Mouse (Mus musculus): ENCODE measurements around the gene Gpc6.

Gpc6 gene

GRCm38 (mm10) chr14:117238226-117238625 is 313.1 kb downstream of the Gpc6 start:
- DNase-seq (ENCODE audit: low read depth, low spot score): no peak

- no peak for DNase-seq (ENCODE audit: low read depth, low spot score)
Measured at GRCm38 (mm10) chr14:117239694-117240427, 314.7 kb downstream of the Gpc6 start.

GRCm38 (mm10) chr14:117245631-117246030 is 320.5 kb downstream of the Gpc6 start:
- no peak for DNase-seq (ENCODE audit: low read depth, low spot score)

- no peak for DNase-seq (ENCODE audit: low read depth, low spot score)
Measured at GRCm38 (mm10) chr14:117256192-117256591, 331.1 kb downstream of the Gpc6 start.

GRCm38 (mm10) chr14:117265653-117266052 is 340.5 kb downstream of the Gpc6 start:
- peak; percentile 23 for DNase-seq (ENCODE audit: low read depth, low spot score)

- DNase-seq (ENCODE audit: low read depth, low spot score): no peak
Measured at GRCm38 (mm10) chr14:117267823-117268601, 342.9 kb downstream of the Gpc6 start.

GRCm38 (mm10) chr14:117283631-117284030 is 358.5 kb downstream of the Gpc6 start:
- no peak for DNase-seq (ENCODE audit: low read depth, low spot score)

GRCm38 (mm10) chr14:117293746-117294145 is 368.6 kb downstream of the Gpc6 start:
- DNase-seq (ENCODE audit: low read depth, low spot score): no peak

- DNase-seq (ENCODE audit: low read depth, low spot score): no peak
Measured at GRCm38 (mm10) chr14:117296207-117296838, 371.2 kb downstream of the Gpc6 start.

- DNase-seq (ENCODE audit: low read depth, low spot score): peak; percentile 6
Measured at GRCm38 (mm10) chr14:117301019-117301418, 375.9 kb downstream of the Gpc6 start.

- DNase-seq (ENCODE audit: low read depth, low spot score): no peak
Measured at GRCm38 (mm10) chr14:117303901-117304722, 379.0 kb downstream of the Gpc6 start.

GRCm38 (mm10) chr14:117304723-117305010 is 379.6 kb downstream of the Gpc6 start:
- no peak for DNase-seq (ENCODE audit: low read depth, low spot score)

- no peak for DNase-seq (ENCODE audit: low read depth, low spot score)
Measured at GRCm38 (mm10) chr14:117309997-117310520, 384.9 kb downstream of the Gpc6 start.

- DNase-seq (ENCODE audit: low read depth, low spot score): no peak
Measured at GRCm38 (mm10) chr14:117324214-117324613, 399.1 kb downstream of the Gpc6 start.

- DNase-seq (ENCODE audit: low read depth, low spot score): no peak
Measured at GRCm38 (mm10) chr14:117332256-117332655, 407.1 kb downstream of the Gpc6 start.

- DNase-seq (ENCODE audit: low read depth, low spot score): no peak
Measured at GRCm38 (mm10) chr14:117337271-117337670, 412.2 kb downstream of the Gpc6 start.

- no peak for DNase-seq (ENCODE audit: low read depth, low spot score)
Measured at GRCm38 (mm10) chr14:117340549-117340948, 415.4 kb downstream of the Gpc6 start.

- no peak for DNase-seq (ENCODE audit: low read depth, low spot score)
Measured at GRCm38 (mm10) chr14:117344505-117344904, 419.4 kb downstream of the Gpc6 start.

GRCm38 (mm10) chr14:117346372-117346885 is 421.3 kb downstream of the Gpc6 start:
- DNase-seq (ENCODE audit: low read depth, low spot score): no peak

GRCm38 (mm10) chr14:117351296-117351695 is 426.2 kb downstream of the Gpc6 start:
- no peak for DNase-seq (ENCODE audit: low read depth, low spot score)
